Mouse (Mus musculus) heart, postnatal 10 days (tissue): ENCODE results near the gene Ckap2l. TPM values are rescaled to one million over a fixed set of nuclear protein-coding genes. Genes with fewer than 3 reads are reported as not detected.

Experiments used
- total RNA-seq, 2 experiments: library from RNA; stranded (reverse); gene quantifications; 2 replicates each; pipeline ENCODE4 v1.2.3; 2021

Ckap2l gene
- total RNA-seq, 2 experiments from 2014 or later = 11.8 to 13.4 TPM

Other genes starting within 250 kb of the Ckap2l start
- gene Vinac1, start 249.0 kb downstream of the Ckap2l start, total RNA-seq = not detected
- 10 to 100 TPM; 18.1 to 20.2 TPM for gene Ttl, start 231.3 kb downstream of the Ckap2l start, total RNA-seq
- 10 to 100 TPM; 10.4 to 14.1 TPM for gene Polr1b, start 196.2 kb downstream of the Ckap2l start, total RNA-seq
- gene Chchd5, start 167.5 kb downstream of the Ckap2l start, total RNA-seq = 10 to 100 TPM; 11.6 to 13.9 TPM
- gene Slc20a1, start 98.4 kb downstream of the Ckap2l start, total RNA-seq = 10 to 100 TPM; 15.3 to 18.8 TPM
- under 1 TPM in 1 of 2 experiments, not detected in 1; 0.12 TPM for gene Il1a, start 12.8 kb upstream of the Ckap2l start, total RNA-seq
- under 1 TPM; 0.25 to 0.34 TPM for gene Il1b, start 73.9 kb upstream of the Ckap2l start, total RNA-seq
- not detected for gene F830045P16Rik, start 239.4 kb upstream of the Ckap2l start, total RNA-seq